Mouse (Mus musculus): Measurements from ENCODE around the gene Jade1. TPM values are rescaled to one million over a fixed set of nuclear protein-coding genes. Genes with fewer than 3 reads are reported as not detected.

Jade1 gene
- total and polyA plus RNA-seq, 2 experiments from 2014 or later, result 13.9 to 16.8 TPM

- TF ChIP-seq EP300 (IDR thresholded peaks at IDR 0.05; ENCODE audit: low read depth) (no peak), CTCF (IDR thresholded peaks at IDR 0.05; ENCODE audit: low read depth) (no peak)
- H3K4me2 ChIP-seq (ENCODE audit: low read depth, low read length), result no peak overlapping the region
- WGBS, result 61% methylated on average over 3 of the region's 3 CpGs
- no peaks in the 10 kb centered on the region for H3K4me1 ChIP-seq (ENCODE audit: control insufficient read depth, insufficient read depth)
- no peak overlapping the region for H3K9ac ChIP-seq (replicated peaks; ENCODE audit: low read depth, low read length)
- no peak for ATAC-seq (ENCODE audit: insufficient read depth, low read depth)
- no peaks in the 10 kb centered on the region for H3K27me3 ChIP-seq (ENCODE audit: control insufficient read depth, insufficient read depth, low read length)
- no peaks in the 10 kb centered on the region for H3K36me3 ChIP-seq (replicated peaks; ENCODE audit: control insufficient read depth, insufficient read depth, low read length)
- H3K9me3 ChIP-seq (replicated peaks; ENCODE audit: control insufficient read depth, low read length), result no peaks in the 10 kb centered on the region
- H3K27ac ChIP-seq (ENCODE audit: low read depth), result no peak overlapping the region
- H3K4me3 ChIP-seq (ENCODE audit: low read depth, low read length), result no peak overlapping the region
- DNase-seq (ENCODE audit: low spot score), result no peak
Observed at GRCm38 (mm10) chr3:41551671-41552070, 3.9 kb upstream of the Jade1 start.

- peak; percentile 55; the same call in 1 of the 2 replicates for ATAC-seq (ENCODE audit: insufficient read depth, low read depth)
Observed at GRCm38 (mm10) chr3:41552777-41553548, 2.6 kb upstream of the Jade1 start.

DNA sequence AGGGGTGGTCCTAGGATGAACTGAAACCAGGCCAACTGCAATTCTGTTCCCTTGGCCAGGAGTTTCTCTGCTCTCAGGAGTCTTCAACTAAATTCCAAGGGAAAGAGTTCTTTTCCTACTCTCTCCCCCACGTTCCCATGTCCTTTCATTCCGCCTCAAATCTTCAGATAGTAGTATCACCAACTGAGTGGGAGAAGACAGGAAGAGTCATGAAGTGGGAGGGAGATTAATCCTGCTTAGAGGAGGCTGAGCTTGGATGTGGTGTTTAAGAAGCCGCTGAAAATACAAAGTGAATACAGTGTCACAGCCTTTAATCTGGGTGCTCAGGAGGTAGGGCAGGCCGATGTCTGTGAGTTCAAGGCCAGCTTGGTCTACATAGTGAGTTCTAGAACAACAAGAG is 1.9 kb upstream of the Jade1 start:
- Histone ChIP-seq H3K9me3 (replicated peaks; ENCODE audit: control insufficient read depth, low read length) (no peaks in the 10 kb centered on the region), H3K4me1 (ENCODE audit: control insufficient read depth, insufficient read depth) (no peaks in the 10 kb centered on the region), H3K9ac (replicated peaks; ENCODE audit: low read depth, low read length) (no peak overlapping the region), H3K4me3 (ENCODE audit: low read depth, low read length) (no peak overlapping the region), H3K4me2 (ENCODE audit: low read depth, low read length) (no peak overlapping the region), H3K27ac (ENCODE audit: low read depth) (no peak overlapping the region), H3K36me3 (replicated peaks; ENCODE audit: control insufficient read depth, insufficient read depth, low read length) (no peaks in the 10 kb centered on the region), H3K27me3 (ENCODE audit: control insufficient read depth, insufficient read depth, low read length) (no peaks in the 10 kb centered on the region)
- WGBS, result 48% methylated on average over 4 of the region's 4 CpGs
- DNase-seq (ENCODE audit: low spot score) (no peak), ATAC-seq (ENCODE audit: insufficient read depth, low read depth) (no peak)
- TF ChIP-seq CTCF (IDR thresholded peaks at IDR 0.05; ENCODE audit: low read depth) (no peak), EP300 (IDR thresholded peaks at IDR 0.05; ENCODE audit: low read depth) (no peak)

More at GRCm38 (mm10) chr3:41552777-41553548, 2.6 kb upstream of the Jade1 start:
- WGBS, result 37% methylated on average over 11 of the region's 11 CpGs
- no peaks in the 10 kb centered on the region for H3K36me3 ChIP-seq (replicated peaks; ENCODE audit: control insufficient read depth, insufficient read depth, low read length)
- no peak overlapping the region for H3K4me2 ChIP-seq (ENCODE audit: low read depth, low read length)
- no peaks in the 10 kb centered on the region for H3K27me3 ChIP-seq (ENCODE audit: control insufficient read depth, insufficient read depth, low read length)
- DNase-seq (ENCODE audit: low spot score), result no peak
- H3K9ac ChIP-seq (replicated peaks; ENCODE audit: low read depth, low read length), result no peak overlapping the region
- H3K4me1 ChIP-seq (ENCODE audit: control insufficient read depth, insufficient read depth), result no peaks in the 10 kb centered on the region
- H3K27ac ChIP-seq (ENCODE audit: low read depth), result no peak overlapping the region
- TF ChIP-seq EP300 (IDR thresholded peaks at IDR 0.05; ENCODE audit: low read depth) (no peak), CTCF (IDR thresholded peaks at IDR 0.05; ENCODE audit: low read depth) (no peak)
- H3K9me3 ChIP-seq (replicated peaks; ENCODE audit: control insufficient read depth, low read length), result no peaks in the 10 kb centered on the region
- no peak overlapping the region for H3K4me3 ChIP-seq (ENCODE audit: low read depth, low read length)

DNA sequence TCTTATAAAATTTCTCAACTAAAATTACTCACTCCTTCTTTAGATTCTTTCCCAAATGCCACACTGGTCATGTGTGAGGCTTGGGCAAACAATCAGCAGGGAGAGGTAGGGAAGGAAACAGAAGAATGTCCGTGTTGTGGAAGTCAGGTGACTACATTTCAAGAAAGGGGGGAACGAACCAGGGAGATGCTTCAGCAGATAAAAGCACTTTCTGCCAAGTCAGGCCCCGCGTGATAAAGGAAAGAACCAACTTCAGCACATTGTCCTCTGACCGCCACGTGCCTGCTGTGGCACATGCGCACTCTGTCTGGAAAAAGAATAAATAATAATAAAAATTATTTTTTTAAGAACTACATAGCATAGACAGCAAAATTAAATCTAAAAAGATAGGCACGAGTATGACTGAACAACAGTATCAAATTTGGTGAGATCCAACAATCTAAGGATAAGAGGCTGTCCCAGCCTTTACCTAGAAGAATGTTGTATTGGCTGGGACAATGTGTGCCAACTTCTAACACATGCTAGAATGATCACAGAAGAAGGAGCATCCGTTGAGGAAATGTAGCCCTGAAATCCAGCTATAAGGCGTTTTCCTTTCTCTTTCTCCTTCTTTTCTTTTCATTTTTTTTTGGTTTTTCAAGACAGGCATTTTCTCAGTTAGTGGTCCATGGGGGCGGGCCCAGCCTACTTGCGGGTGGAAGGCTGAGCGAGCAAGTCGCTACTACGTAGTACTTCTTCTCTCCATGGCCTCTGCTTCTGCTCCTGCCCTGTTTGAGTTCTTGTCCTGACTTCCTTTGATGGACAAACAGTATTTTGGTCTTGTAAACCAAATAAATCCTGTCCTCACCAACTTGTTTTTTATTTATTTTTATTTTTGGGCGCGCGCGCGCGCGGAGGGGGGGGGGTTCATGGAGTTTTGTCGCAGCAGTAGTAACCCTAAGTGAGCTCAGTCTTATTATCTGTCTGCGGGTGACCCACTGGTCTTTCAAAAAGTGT is 753 bp upstream of the Jade1 start:
- H3K4me2 ChIP-seq (ENCODE audit: low read depth, low read length), result no peak overlapping the region
- DNase-seq (ENCODE audit: low spot score) (no peak), ATAC-seq (ENCODE audit: insufficient read depth, low read depth) (no peak)
- H3K9ac ChIP-seq (replicated peaks; ENCODE audit: low read depth, low read length), result no peak overlapping the region
- no peaks in the 10 kb centered on the region for H3K27me3 ChIP-seq (ENCODE audit: control insufficient read depth, insufficient read depth, low read length)
- no peak overlapping the region for H3K27ac ChIP-seq (ENCODE audit: low read depth)
- no peak overlapping the region for H3K4me3 ChIP-seq (ENCODE audit: low read depth, low read length)
- H3K4me1 ChIP-seq (ENCODE audit: control insufficient read depth, insufficient read depth), result no peaks in the 10 kb centered on the region
- 90% methylated on average over 24 of the region's 24 CpGs for whole genome bisulfite sequencing
- H3K9me3 ChIP-seq (replicated peaks; ENCODE audit: control insufficient read depth, low read length), result no peaks in the 10 kb centered on the region
- TF ChIP-seq EP300 (IDR thresholded peaks at IDR 0.05; ENCODE audit: low read depth) (no peak), CTCF (IDR thresholded peaks at IDR 0.05; ENCODE audit: low read depth) (no peak)
- H3K36me3 ChIP-seq (replicated peaks; ENCODE audit: control insufficient read depth, insufficient read depth, low read length), result no peaks in the 10 kb centered on the region

- Histone ChIP-seq H3K27me3 (ENCODE audit: control insufficient read depth, insufficient read depth, low read length) (no peaks in the 10 kb centered on the region), H3K9me3 (replicated peaks; ENCODE audit: control insufficient read depth, low read length) (no peaks in the 10 kb centered on the region), H3K27ac (ENCODE audit: low read depth) (no peak overlapping the region), H3K9ac (replicated peaks; ENCODE audit: low read depth, low read length) (no peak overlapping the region), H3K4me1 (ENCODE audit: control insufficient read depth, insufficient read depth) (no peaks in the 10 kb centered on the region), H3K4me3 (ENCODE audit: low read depth, low read length) (no peak overlapping the region), H3K36me3 (replicated peaks; ENCODE audit: control insufficient read depth, insufficient read depth, low read length) (no peaks in the 10 kb centered on the region), H3K4me2 (ENCODE audit: low read depth, low read length) (no peak overlapping the region)
- WGBS, result 79% methylated on average over 9 of the region's 11 CpGs
- no peak for TF ChIP-seq EP300 (IDR thresholded peaks at IDR 0.05; ENCODE audit: low read depth)
- TF ChIP-seq CTCF (IDR thresholded peaks at IDR 0.05; ENCODE audit: low read depth), result no peak
- DNase-seq (ENCODE audit: low spot score) (no peak), ATAC-seq (ENCODE audit: insufficient read depth, low read depth) (no peak)
Observed at GRCm38 (mm10) chr3:41556451-41557266, 1.1 kb downstream of the Jade1 start.

Data from heart, postnatal 0 days (tissue).